Mouse (Mus musculus) B cell, adult 2 months (primary cell): Measurements from ENCODE around the gene Slc26a5.
A peak's percentile ranks its signal among the peaks of the same experiment; 100 is the strongest.

ENCODE experiments used
- DNase-seq, 2 experiments: peaks; one replicate each; pipeline ENCODE4 v3.0.0; 2022

The Slc26a5 gene

GRCm38 (mm10) chr5:21804837-21805236, 60.6 kb downstream of the Slc26a5 start:
- no peak for DNase-seq

DNA sequence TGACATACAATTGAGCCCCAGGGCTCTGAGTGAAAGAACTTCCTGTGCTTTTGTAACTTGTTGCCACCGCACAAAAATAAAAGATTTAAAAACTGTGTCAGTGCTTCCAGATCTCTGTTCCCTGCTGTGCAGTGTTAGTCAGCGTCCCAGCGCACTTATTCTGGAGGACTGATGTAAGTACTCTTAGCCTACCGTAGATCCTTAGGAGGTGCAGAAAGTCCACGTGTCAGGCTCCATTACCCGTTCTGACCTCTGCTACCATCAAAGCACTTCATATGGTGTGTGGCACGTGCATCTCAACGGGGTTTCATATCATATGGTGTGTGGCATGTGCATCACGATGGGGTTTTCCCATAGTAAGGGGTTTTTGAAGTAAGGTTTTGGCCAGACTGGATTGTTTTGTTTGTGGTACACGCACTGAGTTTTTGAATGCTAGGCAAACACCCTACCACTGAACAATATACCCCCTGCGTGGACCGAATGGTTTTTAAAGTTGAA, 61.7 kb downstream of the Slc26a5 start:
- DNase-seq, result no peak

- DNase-seq, result no peak
Measured at GRCm38 (mm10) chr5:21802907-21803306, 62.5 kb downstream of the Slc26a5 start.

GRCm38 (mm10) chr5:21792166-21792565, 73.2 kb downstream of the Slc26a5 start:
- DNase-seq, result no peak

GRCm38 (mm10) chr5:21789061-21789460, 76.3 kb downstream of the Slc26a5 start:
- DNase-seq, result no peak

- DNase-seq, result no peak
Measured at GRCm38 (mm10) chr5:21787186-21788105, 78.0 kb downstream of the Slc26a5 start.

GRCm38 (mm10) chr5:21786258-21787185, 78.9 kb downstream of the Slc26a5 start:
- peak; percentile 96 for DNase-seq

GRCm38 (mm10) chr5:21785776-21786175, 79.6 kb downstream of the Slc26a5 start:
- DNase-seq, result no peak

DNA sequence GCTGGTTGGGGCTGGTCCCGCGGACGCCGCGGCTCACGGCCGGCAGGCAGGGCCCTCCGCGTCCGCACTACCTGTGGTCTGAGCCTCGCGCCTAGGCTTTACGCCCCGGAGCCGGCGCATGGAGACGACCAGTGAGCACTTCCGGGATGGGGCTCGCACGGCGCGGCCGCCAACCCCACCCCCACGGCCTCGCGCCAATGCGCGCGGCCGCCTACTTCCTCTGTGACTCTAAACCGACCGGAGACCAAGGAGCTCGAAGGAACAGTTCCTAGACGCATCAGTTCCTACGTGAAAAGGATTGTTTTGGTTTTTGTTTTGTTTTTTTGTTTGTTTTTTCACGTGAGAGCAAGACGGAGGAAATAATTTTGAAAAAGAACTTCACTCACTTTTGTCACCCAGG, 80.4 kb downstream of the Slc26a5 start, which contains the start of the genes Dnajc2 and Psmc2:
Dnajc2 (minus strand) TSS at position 199 of the 400 bp plus-strand sequence.
Psmc2 (plus strand) TSS at position 231 of the 400 bp plus-strand sequence.
- DNase-seq, result peak; percentile 92 to 93

GRCm38 (mm10) chr5:21784161-21785052, 81.0 kb downstream of the Slc26a5 start:
- peak; percentile 14 to 19 for DNase-seq

GRCm38 (mm10) chr5:21776491-21776890, 88.9 kb downstream of the Slc26a5 start:
- no peak for DNase-seq

DNA sequence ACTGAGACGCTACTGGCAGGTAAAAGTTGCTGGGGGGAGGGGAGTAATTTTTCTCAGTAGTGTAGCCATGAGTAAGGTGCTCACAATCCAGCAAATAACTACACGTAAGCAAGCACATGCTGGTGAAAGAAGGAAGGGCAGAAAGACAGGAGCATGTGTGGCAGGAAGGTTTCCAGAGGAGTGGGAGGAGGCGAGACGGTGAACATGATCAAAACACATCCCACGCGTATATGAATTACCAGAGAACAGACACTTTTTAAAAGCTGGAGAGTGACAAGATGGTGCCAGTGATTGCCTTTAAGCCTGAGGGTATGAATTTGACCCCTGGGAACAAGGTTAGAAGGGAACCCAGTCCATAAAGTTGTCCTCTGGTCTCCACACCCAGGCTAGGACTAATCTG, 95.6 kb downstream of the Slc26a5 start:
- DNase-seq, result no peak

GRCm38 (mm10) chr5:21768506-21768905, 96.9 kb downstream of the Slc26a5 start:
- DNase-seq, result no peak
